Mouse (Mus musculus) neural tube, embryonic 14.5 days (tissue): Measurements from ENCODE around the gene Il2rg. TPM values are rescaled to one million over a fixed set of nuclear protein-coding genes. Genes with fewer than 3 reads are reported as not detected.

Experiments used
- ATAC-seq: fragments of 200-750 bp; cut with Nextera tagmentation; 2 replicates; pipeline ENCODE4 v1.8.0; 2017; ENCODE audit warnings: low read depth, mild to moderate bottlenecking, moderate TSS enrichment, moderate library complexity
- H3K27ac ChIP-seq: fragments of 300-500 bp; sonication (generic); 2 replicates; pipeline ENCODE4 v1.5.1; 2014; ENCODE audit warnings: low read depth, mild to moderate bottlenecking, control low read depth, low read length, moderate library complexity, mixed read lengths
- H3K27me3 ChIP-seq: fragments of 300-500 bp; sonication (generic); 2 replicates; pipeline ENCODE4 v1.6.1; 2014; ENCODE audit warnings: low read length; ENCODE audit not compliant: control insufficient read depth, insufficient read depth
- H3K36me3 ChIP-seq: fragments of 300-500 bp; sonication (generic); 2 replicates; pipeline ENCODE4 v1.6.1; 2014; ENCODE audit warnings: low read length, mixed read lengths; ENCODE audit not compliant: control insufficient read depth, insufficient read depth
- H3K4me1 ChIP-seq: fragments of 300-500 bp; sonication (generic); 2 replicates; pipeline ENCODE4 v1.6.1; 2014; ENCODE audit warnings: low read length; ENCODE audit not compliant: control insufficient read depth, insufficient read depth
- H3K4me2 ChIP-seq: fragments of 300-500 bp; sonication (generic); 2 replicates; pipeline ENCODE4 v1.6.1; 2014; ENCODE audit warnings: mild to moderate bottlenecking, low read depth, low read length, control low read depth
- H3K4me3 ChIP-seq: fragments of 300-500 bp; sonication (generic); 2 replicates; pipeline ENCODE4 v1.5.1; 2014; ENCODE audit warnings: low read depth, low read length, control low read depth, mixed read lengths
- H3K9ac ChIP-seq: fragments of 300-500 bp; sonication (generic); replicated peaks from 2 replicates; pipeline ENCODE4 v1.6.1; 2014; ENCODE audit warnings: low read depth, mild to moderate bottlenecking, control low read depth, low read length, mixed read lengths
- H3K9me3 ChIP-seq: fragments of 300-500 bp; sonication (generic); 2 replicates; pipeline ENCODE4 v1.6.1; 2016; ENCODE audit warnings: low read length; ENCODE audit not compliant: control insufficient read depth
- WGBS: fragments of 180-500 bp; shearing (Covaris S2); extraction: QIAGEN DNeasy Blood & Tissue Kit; methylation state at CpG from one replicate; pipeline ENCODE4 v1.1.7; 2014; 5-methylcytosine and 5-hydroxymethylcytosine counted together
- polyA plus RNA-seq: library from polyadenylated mRNA; unstranded; fragments of >200 nt; fragmentation: Nextera tagmentation; extraction: Ambion mirVana; gene quantifications from 2 replicates; pipeline ENCODE4 v1.2.1, GENCODE M21; 2014

Gene Il2rg
- polyA plus RNA-seq, 1 experiment from 2014 or later = 2.7 TPM

GRCm38 (mm10) chrX:101221834-101222795 is 45.9 kb downstream of the Il2rg start, which contains the start of gene Snx12:
Gene Snx12 (minus strand): TSS chrX:101222563.
- H3K27me3 ChIP-seq = no peaks in the 10 kb centered on the region
- H3K4me3 ChIP-seq = peak within 1 kb of the TSS; percentile 49
- H3K4me1 ChIP-seq = no peaks in the 10 kb centered on the region
- ATAC-seq = peak; percentile 98
- H3K36me3 ChIP-seq = no peaks in the 10 kb centered on the region
- peak within 1 kb of the TSS; percentile 55 for H3K4me2 ChIP-seq
- peak within 1 kb of the TSS; percentile 42 for H3K9ac ChIP-seq
- no peaks in the 10 kb centered on the region for H3K9me3 ChIP-seq
- 19% methylated on average over 55 of the region's 55 CpGs for WGBS
- H3K27ac ChIP-seq = peak within 1 kb of the TSS; percentile 66

Other genes starting within 250 kb of the Il2rg start
- gene Tex11, start 208.6 kb downstream of the Il2rg start, polyA plus RNA-seq = not detected in 2 replicates
- gene Slc7a3, start 182.2 kb downstream of the Il2rg start, polyA plus RNA-seq = 2.0 and 4.2 TPM in 2 replicates
- gene Snx12, start 45.7 kb downstream of the Il2rg start, polyA plus RNA-seq = 36.5 and 39.1 TPM in 2 replicates
- 0.55 and 0.59 TPM in 2 replicates for gene Foxo4, start 13.7 kb downstream of the Il2rg start, polyA plus RNA-seq
- gene Gm614, start 4.3 kb downstream of the Il2rg start, polyA plus RNA-seq = not detected in 2 replicates
- not detected in 2 replicates for gene Gm20489, start 768 bp upstream of the Il2rg start, polyA plus RNA-seq
- 32.0 and 34.2 TPM in 2 replicates for gene Med12, start 5.8 kb upstream of the Il2rg start, polyA plus RNA-seq
- gene Nlgn3, start 30.9 kb upstream of the Il2rg start, polyA plus RNA-seq = 91.8 and 121 TPM in 2 replicates
- 1.3 TPM in 2 replicates for gene Gjb1, start 108.1 kb upstream of the Il2rg start, polyA plus RNA-seq
- gene Zmym3, start 152.6 kb upstream of the Il2rg start, polyA plus RNA-seq = 61.6 and 66.1 TPM in 2 replicates
- gene Nono, start 161.1 kb upstream of the Il2rg start, polyA plus RNA-seq = 237 and 332 TPM in 2 replicates
- gene Itgb1bp2, start 180.8 kb upstream of the Il2rg start, polyA plus RNA-seq = 1.9 and 2.1 TPM in 2 replicates